Mouse (Mus musculus): ENCODE measurements around the gene Rnh1. TPM values are rescaled to one million over a fixed set of nuclear protein-coding genes. Genes with fewer than 3 reads are reported as not detected.

Rnh1 gene
- polyA plus RNA-seq (2015; fragmentation: Illumina TruSeq; extraction: RNeasy Lipid Tissue Mini Kit (QIAGEN cat#74804); ENCODE audit: insufficient read depth, low read depth, low replicate concordance), result 56.7 TPM

GRCm38 (mm10) chr7:141172116-141173006, at the start of gene Rnh1:
Gene Rnh1 (minus strand): TSS chr7:141172857.

GRCm38 (mm10) chr7:141215101-141215879, 42.6 kb upstream of the Rnh1 start, which contains the start of gene Rassf7:
Gene Rassf7 (plus strand): TSS chr7:141215860.

GRCm38 (mm10) chr7:141213605-141214235, 41.1 kb upstream of the Rnh1 start, which contains the start of gene Lmntd2:
Gene Lmntd2 (minus strand): TSS chr7:141214080.

GRCm38 (mm10) chr7:141193948-141194347, 21.3 kb upstream of the Rnh1 start, which contains the start of the genes Hras and Lrrc56:
Gene Hras (minus strand): TSS chr7:141194005.
Gene Lrrc56 (plus strand): TSS chr7:141194157.

GRCm38 (mm10) chr7:141122245-141122644, 50.4 kb downstream of the Rnh1 start, which contains the start of gene Ptdss2:
Gene Ptdss2 (plus strand): TSS chr7:141122382.

GRCm38 (mm10) chr7:141117636-141118035, 55.0 kb downstream of the Rnh1 start, which contains the start of gene Ano9:
Gene Ano9 (minus strand): TSS chr7:141117806.

Other genes with a start within 250 kb of the Rnh1 start
- 7.4 TPM for gene Pgghg, start 231.5 kb downstream of the Rnh1 start, polyA plus RNA-seq (2015; fragmentation: Illumina TruSeq; extraction: RNeasy Lipid Tissue Mini Kit (QIAGEN cat#74804); ENCODE audit: insufficient read depth, low read depth, low replicate concordance)
- gene Ifitm5, start 222.6 kb downstream of the Rnh1 start, polyA plus RNA-seq (2015; fragmentation: Illumina TruSeq; extraction: RNeasy Lipid Tissue Mini Kit (QIAGEN cat#74804); ENCODE audit: insufficient read depth, low read depth, low replicate concordance), result not detected
- not detected for gene Gm45717, start 216.9 kb downstream of the Rnh1 start, polyA plus RNA-seq (2015; fragmentation: Illumina TruSeq; extraction: RNeasy Lipid Tissue Mini Kit (QIAGEN cat#74804); ENCODE audit: insufficient read depth, low read depth, low replicate concordance)
- 171 TPM for gene Ifitm2, start 216.9 kb downstream of the Rnh1 start, polyA plus RNA-seq (2015; fragmentation: Illumina TruSeq; extraction: RNeasy Lipid Tissue Mini Kit (QIAGEN cat#74804); ENCODE audit: insufficient read depth, low read depth, low replicate concordance)
- gene Ifitm1, start 205.6 kb downstream of the Rnh1 start, polyA plus RNA-seq (2015; fragmentation: Illumina TruSeq; extraction: RNeasy Lipid Tissue Mini Kit (QIAGEN cat#74804); ENCODE audit: insufficient read depth, low read depth, low replicate concordance), result 20.5 TPM
- 188 TPM for gene Ifitm3, start 162.1 kb downstream of the Rnh1 start, polyA plus RNA-seq (2015; fragmentation: Illumina TruSeq; extraction: RNeasy Lipid Tissue Mini Kit (QIAGEN cat#74804); ENCODE audit: insufficient read depth, low read depth, low replicate concordance)
- gene Ifitm6, start 154.9 kb downstream of the Rnh1 start, polyA plus RNA-seq (2015; fragmentation: Illumina TruSeq; extraction: RNeasy Lipid Tissue Mini Kit (QIAGEN cat#74804); ENCODE audit: insufficient read depth, low read depth, low replicate concordance), result not detected
- gene Gm17387, start 143.7 kb downstream of the Rnh1 start, polyA plus RNA-seq (2015; fragmentation: Illumina TruSeq; extraction: RNeasy Lipid Tissue Mini Kit (QIAGEN cat#74804); ENCODE audit: insufficient read depth, low read depth, low replicate concordance), result not detected
- 0.26 TPM for gene B4galnt4, start 111.8 kb downstream of the Rnh1 start, polyA plus RNA-seq (2015; fragmentation: Illumina TruSeq; extraction: RNeasy Lipid Tissue Mini Kit (QIAGEN cat#74804); ENCODE audit: insufficient read depth, low read depth, low replicate concordance)
- gene Pkp3, start 94.6 kb downstream of the Rnh1 start, polyA plus RNA-seq (2015; fragmentation: Illumina TruSeq; extraction: RNeasy Lipid Tissue Mini Kit (QIAGEN cat#74804); ENCODE audit: insufficient read depth, low read depth, low replicate concordance), result 12.4 TPM
- gene Sigirr, start 72.3 kb downstream of the Rnh1 start, polyA plus RNA-seq (2015; fragmentation: Illumina TruSeq; extraction: RNeasy Lipid Tissue Mini Kit (QIAGEN cat#74804); ENCODE audit: insufficient read depth, low read depth, low replicate concordance), result 8.7 TPM
- gene Ano9, start 55.1 kb downstream of the Rnh1 start, polyA plus RNA-seq (2015; fragmentation: Illumina TruSeq; extraction: RNeasy Lipid Tissue Mini Kit (QIAGEN cat#74804); ENCODE audit: insufficient read depth, low read depth, low replicate concordance), result 0.35 TPM
- 4.1 TPM for gene Ptdss2, start 50.5 kb downstream of the Rnh1 start, polyA plus RNA-seq (2015; fragmentation: Illumina TruSeq; extraction: RNeasy Lipid Tissue Mini Kit (QIAGEN cat#74804); ENCODE audit: insufficient read depth, low read depth, low replicate concordance)
- gene Hras, start 21.1 kb upstream of the Rnh1 start, polyA plus RNA-seq (2015; fragmentation: Illumina TruSeq; extraction: RNeasy Lipid Tissue Mini Kit (QIAGEN cat#74804); ENCODE audit: insufficient read depth, low read depth, low replicate concordance), result 22.7 TPM
- gene Lrrc56, start 21.3 kb upstream of the Rnh1 start, polyA plus RNA-seq (2015; fragmentation: Illumina TruSeq; extraction: RNeasy Lipid Tissue Mini Kit (QIAGEN cat#74804); ENCODE audit: insufficient read depth, low read depth, low replicate concordance), result 1.4 TPM
- gene Lmntd2, start 41.2 kb upstream of the Rnh1 start, polyA plus RNA-seq (2015; fragmentation: Illumina TruSeq; extraction: RNeasy Lipid Tissue Mini Kit (QIAGEN cat#74804); ENCODE audit: insufficient read depth, low read depth, low replicate concordance), result 5.9 TPM
- gene Rassf7, start 43.0 kb upstream of the Rnh1 start, polyA plus RNA-seq (2015; fragmentation: Illumina TruSeq; extraction: RNeasy Lipid Tissue Mini Kit (QIAGEN cat#74804); ENCODE audit: insufficient read depth, low read depth, low replicate concordance), result 12.7 TPM
- 31.0 TPM for gene Phrf1, start 55.9 kb upstream of the Rnh1 start, polyA plus RNA-seq (2015; fragmentation: Illumina TruSeq; extraction: RNeasy Lipid Tissue Mini Kit (QIAGEN cat#74804); ENCODE audit: insufficient read depth, low read depth, low replicate concordance)
- gene Irf7, start 93.6 kb upstream of the Rnh1 start, polyA plus RNA-seq (2015; fragmentation: Illumina TruSeq; extraction: RNeasy Lipid Tissue Mini Kit (QIAGEN cat#74804); ENCODE audit: insufficient read depth, low read depth, low replicate concordance), result 8.0 TPM
- not detected for gene Cdhr5, start 103.9 kb upstream of the Rnh1 start, polyA plus RNA-seq (2015; fragmentation: Illumina TruSeq; extraction: RNeasy Lipid Tissue Mini Kit (QIAGEN cat#74804); ENCODE audit: insufficient read depth, low read depth, low replicate concordance)
- gene Sct, start 106.3 kb upstream of the Rnh1 start, polyA plus RNA-seq (2015; fragmentation: Illumina TruSeq; extraction: RNeasy Lipid Tissue Mini Kit (QIAGEN cat#74804); ENCODE audit: insufficient read depth, low read depth, low replicate concordance), result not detected
- gene Drd4, start 119.1 kb upstream of the Rnh1 start, polyA plus RNA-seq (2015; fragmentation: Illumina TruSeq; extraction: RNeasy Lipid Tissue Mini Kit (QIAGEN cat#74804); ENCODE audit: insufficient read depth, low read depth, low replicate concordance), result not detected
- 23.3 TPM for gene Deaf1, start 154.8 kb upstream of the Rnh1 start, polyA plus RNA-seq (2015; fragmentation: Illumina TruSeq; extraction: RNeasy Lipid Tissue Mini Kit (QIAGEN cat#74804); ENCODE audit: insufficient read depth, low read depth, low replicate concordance)
- 11.4 TPM for gene Tmem80, start 154.9 kb upstream of the Rnh1 start, polyA plus RNA-seq (2015; fragmentation: Illumina TruSeq; extraction: RNeasy Lipid Tissue Mini Kit (QIAGEN cat#74804); ENCODE audit: insufficient read depth, low read depth, low replicate concordance)
- gene Eps8l2, start 166.0 kb upstream of the Rnh1 start, polyA plus RNA-seq (2015; fragmentation: Illumina TruSeq; extraction: RNeasy Lipid Tissue Mini Kit (QIAGEN cat#74804); ENCODE audit: insufficient read depth, low read depth, low replicate concordance), result 35.8 TPM
- gene Taldo1, start 219.3 kb upstream of the Rnh1 start, polyA plus RNA-seq (2015; fragmentation: Illumina TruSeq; extraction: RNeasy Lipid Tissue Mini Kit (QIAGEN cat#74804); ENCODE audit: insufficient read depth, low read depth, low replicate concordance), result 61.6 TPM
- 17.6 TPM for gene Gatd1, start 241.3 kb upstream of the Rnh1 start, polyA plus RNA-seq (2015; fragmentation: Illumina TruSeq; extraction: RNeasy Lipid Tissue Mini Kit (QIAGEN cat#74804); ENCODE audit: insufficient read depth, low read depth, low replicate concordance)

Measured in pancreas, adult 10 weeks (tissue).